Mouse (Mus musculus) heart, postnatal 0 days (tissue): ENCODE measurements at regions not wholly inside any gene's neighbourhood (a gene's known extent, or its start where the extent isn't known, plus 50 kb on each side); places are given as distances from the start of the nearest gene placed in this dataset.

ENCODE experiments used
- CTCF ChIP-seq: IDR thresholded peaks from 2 replicates; pipeline ENCODE4 v1.5.1; 2016; ENCODE audit warnings: antibody characterized with exemption, control low read depth, low read depth
- EP300 ChIP-seq: IDR thresholded peaks from 2 replicates; pipeline ENCODE4 v1.6.1; 2016; ENCODE audit warnings: antibody characterized with exemption, low read depth

GRCm38 (mm10) chr1:73793256-73793655 is 331.0 kb downstream of the Tns1 start:
- TF ChIP-seq CTCF (no peak), EP300 (no peak)
